Mouse (Mus musculus) liver, embryonic 14.5 days (tissue): Measurements from ENCODE around the gene E130308A19Rik.

ENCODE experiments used
- CTCF ChIP-seq: IDR thresholded peaks from 2 replicates; pipeline ENCODE4 v1.5.1; 2016; ENCODE audit warnings: antibody characterized with exemption, low read depth, control low read depth
- EP300 ChIP-seq: IDR thresholded peaks from 2 replicates; pipeline ENCODE4 v1.6.1; 2016; ENCODE audit warnings: antibody characterized with exemption, low read depth

DNA sequence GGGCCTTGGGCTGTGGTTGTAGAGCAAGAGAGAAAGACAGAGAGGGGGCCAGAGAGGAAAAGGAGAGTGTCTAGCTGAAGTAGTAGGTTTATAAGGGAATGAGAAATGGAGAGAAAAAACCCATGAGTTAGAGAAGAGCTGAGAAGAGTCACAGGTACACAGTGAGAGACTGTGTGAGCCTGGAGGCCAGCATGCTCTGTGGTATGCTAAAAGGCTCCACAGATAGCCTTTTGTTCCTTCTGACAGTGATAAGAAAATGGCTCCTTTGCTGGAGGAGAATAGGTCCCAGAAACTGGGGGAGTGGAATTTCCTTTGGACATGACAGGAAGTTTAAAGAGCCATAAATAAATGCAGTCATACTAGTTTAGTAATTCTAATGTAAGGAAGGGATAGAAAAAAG is 13.2 kb downstream of the E130308A19Rik start:
- no peak for TF ChIP-seq CTCF
- no peak for TF ChIP-seq EP300
